Mouse (Mus musculus) hindbrain, postnatal 0 days (tissue): ENCODE results near the gene Mrpl34. TPM values are rescaled to one million over a fixed set of nuclear protein-coding genes. Genes with fewer than 3 reads are reported as not detected.

Experiments
- ATAC-seq: fragments of 200-750 bp; cut with Nextera tagmentation; 2 replicates; pipeline ENCODE4 v1.8.0; 2017; ENCODE audit warnings: mild to moderate bottlenecking, moderate TSS enrichment, moderate library complexity
- DNase-seq: peaks from one replicate; pipeline ENCODE4 v3.0.0-alpha.2; 2015; ENCODE audit warnings: low spot score
- H3K27ac ChIP-seq: fragments of 300-500 bp; sonication (generic); 2 replicates; pipeline ENCODE4 v1.5.1; 2014; ENCODE audit warnings: mild to moderate bottlenecking
- H3K27me3 ChIP-seq: fragments of 300-500 bp; sonication (generic); 2 replicates; pipeline ENCODE4 v1.6.1; 2014; ENCODE audit warnings: low read length, mixed read lengths; ENCODE audit not compliant: insufficient read depth
- H3K36me3 ChIP-seq: fragments of 300-500 bp; sonication (generic); 2 replicates; pipeline ENCODE4 v1.6.1; 2014; ENCODE audit warnings: low read length, mixed read lengths; ENCODE audit not compliant: insufficient read depth
- H3K4me1 ChIP-seq: fragments of 300-500 bp; sonication (generic); 2 replicates; pipeline ENCODE4 v1.6.1; 2014; ENCODE audit warnings: antibody characterized with exemption, low read length, mixed read lengths; ENCODE audit not compliant: insufficient read depth
- H3K4me2 ChIP-seq: fragments of 300-500 bp; sonication (generic); 2 replicates; pipeline ENCODE4 v1.6.1; 2014; ENCODE audit warnings: low read depth, mild to moderate bottlenecking, low read length, moderate library complexity, mixed read lengths
- H3K4me3 ChIP-seq: fragments of 300-500 bp; sonication (generic); 2 replicates; pipeline ENCODE4 v1.5.1; 2014; ENCODE audit warnings: low read length
- H3K9ac ChIP-seq: fragments of 300-500 bp; sonication (generic); replicated peaks from 2 replicates; pipeline ENCODE4 v1.6.1; 2014; ENCODE audit warnings: mild to moderate bottlenecking, low read length, moderate library complexity, mixed read lengths
- H3K9me3 ChIP-seq: fragments of 300-500 bp; sonication (generic); 2 replicates; pipeline ENCODE4 v1.6.1; 2016; ENCODE audit warnings: low read length, mixed read lengths
- CTCF ChIP-seq: IDR thresholded peaks from 2 replicates; pipeline ENCODE4 v1.5.1; 2016; ENCODE audit warnings: antibody characterized with exemption, control low read depth, low read depth
- WGBS: fragments of 180-500 bp; shearing (Covaris S2); extraction: QIAGEN DNeasy Blood & Tissue Kit; methylation state at CpG from one replicate; pipeline ENCODE4 v1.1.7; 2014; 5-methylcytosine and 5-hydroxymethylcytosine counted together
- polyA plus RNA-seq: library from polyadenylated mRNA; unstranded; fragments of >200 nt; fragmentation: Nextera tagmentation; extraction: Ambion mirVana; gene quantifications from 2 replicates; pipeline ENCODE4 v1.2.1, GENCODE M21; 2015
- total RNA-seq: library from RNA; depleted of rRNA; stranded (reverse); fragments of >200 nt; gene quantifications from 2 replicates; pipeline ENCODE4 v1.2.3, GENCODE M21; 2014

Mrpl34 gene
- total and polyA plus RNA-seq, 2 experiments from 2014 or later = 127 to 155 TPM

DNA sequence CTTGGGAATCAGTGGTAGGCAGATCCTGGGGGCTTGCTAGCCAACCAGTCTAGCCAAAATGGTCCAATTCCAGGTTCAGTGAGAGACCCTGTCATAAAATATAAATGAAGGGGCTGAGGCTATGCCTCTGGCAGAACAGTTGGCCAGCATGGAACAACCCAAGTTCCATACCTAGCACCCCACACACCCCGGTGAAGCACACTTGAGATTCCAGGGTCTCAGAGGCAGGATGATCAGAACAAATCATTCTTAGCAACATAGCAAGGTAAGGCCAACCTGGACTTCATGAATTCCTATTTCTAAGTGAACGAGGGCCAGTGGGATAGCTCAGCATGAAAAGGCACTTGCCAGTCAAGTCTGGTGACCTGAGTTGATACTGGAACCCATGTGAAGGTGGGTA is 2.4 kb downstream of the Mrpl34 start:
- TF ChIP-seq CTCF = no peak
- H3K9ac ChIP-seq = no peak overlapping the region
- 0 out of 2 replicates have a peak, but pooled peaks cover 6% of the 10 kb centered on the region for H3K36me3 ChIP-seq
- H3K9me3 ChIP-seq = no peaks in the 10 kb centered on the region
- no peak overlapping the region for H3K27ac ChIP-seq
- 89% methylated on average over 2 of the region's 2 CpGs for WGBS
- H3K4me1 ChIP-seq = peaks cover 6% of the 10 kb centered on the region; the same call in 1 of the 2 replicates
- H3K4me2 ChIP-seq = no peak overlapping the region
- H3K4me3 ChIP-seq = no peak overlapping the region
- no peak for ATAC-seq
- DNase-seq = no peak
- no peaks in the 10 kb centered on the region for H3K27me3 ChIP-seq

DNA sequence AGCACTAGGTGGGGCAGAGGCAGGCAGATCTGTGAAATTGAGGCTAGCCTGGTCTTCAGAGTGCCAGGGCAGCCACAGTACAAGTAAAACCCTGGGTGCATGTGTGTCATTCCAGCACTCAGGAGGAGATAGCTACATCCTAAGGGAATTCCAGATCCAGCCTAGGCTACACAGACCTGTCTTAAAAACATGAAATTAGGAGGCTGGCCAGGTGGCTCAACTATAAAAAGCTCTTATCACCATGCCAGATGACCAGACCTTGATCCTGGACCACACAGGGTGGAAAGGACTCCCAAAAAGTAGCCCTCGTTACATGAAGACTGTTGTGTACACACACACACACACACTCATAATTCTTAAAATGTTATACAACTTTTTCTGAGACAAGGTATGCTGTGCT is 3.2 kb downstream of the Mrpl34 start:
- Histone ChIP-seq H3K4me3 (no peak overlapping the region), H3K4me1 (peaks cover 6% of the 10 kb centered on the region; the same call in 1 of the 2 replicates), H3K27ac (no peak overlapping the region), H3K9ac (no peak overlapping the region), H3K9me3 (no peaks in the 10 kb centered on the region), H3K27me3 (no peaks in the 10 kb centered on the region), H3K36me3 (peaks cover 14% of the 10 kb centered on the region; the same call in 1 of the 2 replicates), H3K4me2 (no peak overlapping the region)
- DNase-seq = no peak
- no peak for ATAC-seq
- WGBS = 97% methylated on average over 1 of the region's 1 CpGs
- no peak for TF ChIP-seq CTCF

DNA sequence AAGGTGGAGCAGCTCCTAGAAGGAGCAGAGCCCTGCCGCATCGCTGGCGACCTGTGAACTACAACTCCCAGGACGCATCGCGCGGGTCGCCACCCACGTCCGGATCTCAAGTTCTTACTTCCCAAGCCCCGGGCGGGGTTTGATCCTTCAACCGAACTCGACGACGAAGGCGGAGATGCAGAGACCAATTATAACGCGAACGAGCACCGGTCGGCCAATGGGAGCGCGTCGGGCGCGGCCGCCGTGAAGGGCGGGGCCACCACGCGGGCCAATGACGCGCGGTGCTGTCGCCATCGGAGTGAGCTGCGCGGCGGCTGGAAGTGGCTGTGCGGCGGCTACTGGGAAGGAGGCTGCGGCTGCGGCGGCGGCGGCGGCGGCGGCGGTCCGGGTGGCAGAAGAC is 4.2 kb downstream of the Mrpl34 start, which contains the start of gene Dda1:
Dda1 (plus strand) TSS at position 284 of the 400 bp plus-strand sequence.
- DNase-seq = peak; percentile 100
- TF ChIP-seq CTCF = no peak
- WGBS = under 1% methylated on average over 36 of the region's 52 CpGs
- Histone ChIP-seq H3K36me3 (peaks cover 22% of the 10 kb centered on the region; the same call in 1 of the 2 replicates), H3K4me1 (peaks cover 4% of the 10 kb centered on the region; the same call in 1 of the 2 replicates), H3K4me3 (peak within 1 kb of the TSS; percentile 73), H3K27me3 (no peaks in the 10 kb centered on the region), H3K9ac (peak within 1 kb of the TSS; percentile 73), H3K9me3 (no peaks in the 10 kb centered on the region), H3K27ac (peak within 1 kb of the TSS; percentile 80), H3K4me2 (peak within 1 kb of the TSS; percentile 81)
- peak; percentile 90 for ATAC-seq

DNA sequence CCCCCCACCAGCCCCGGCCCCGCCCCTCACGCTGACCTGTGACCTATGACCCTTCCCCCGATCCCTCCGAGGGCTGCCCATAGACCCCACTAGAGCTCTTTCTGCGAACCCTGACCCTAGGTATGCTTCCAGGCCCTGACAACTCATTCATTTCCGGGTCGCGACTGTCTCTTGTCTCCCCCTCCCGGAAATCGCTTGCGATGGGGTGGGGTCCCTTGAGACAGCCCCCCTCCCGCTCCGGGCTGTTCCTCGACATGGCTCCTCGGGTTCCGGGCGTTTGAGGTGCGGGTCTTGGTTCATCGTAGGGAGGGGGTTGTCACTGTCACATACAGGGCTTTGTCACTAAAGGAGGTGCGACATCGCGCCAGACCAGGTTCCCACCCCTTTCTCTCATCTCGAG is 4.7 kb downstream of the Mrpl34 start:
- no peaks in the 10 kb centered on the region for H3K4me1 ChIP-seq
- H3K4me2 ChIP-seq = peak overlapping the region; percentile 81
- H3K9me3 ChIP-seq = no peaks in the 10 kb centered on the region
- no peaks in the 10 kb centered on the region for H3K27me3 ChIP-seq
- peak overlapping the region; percentile 80 for H3K27ac ChIP-seq
- peaks cover 27% of the 10 kb centered on the region; the same call in 1 of the 2 replicates for H3K36me3 ChIP-seq
- TF ChIP-seq CTCF = 0 out of 2 replicates have a peak, but pooled peaks have one; percentile 6
- H3K9ac ChIP-seq = peak overlapping the region; percentile 73
- H3K4me3 ChIP-seq = peak overlapping the region; percentile 73
- DNase-seq (peak; percentile 85), ATAC-seq (peak; percentile 41)
- whole genome bisulfite sequencing = 3% methylated on average over 23 of the region's 24 CpGs

DNA sequence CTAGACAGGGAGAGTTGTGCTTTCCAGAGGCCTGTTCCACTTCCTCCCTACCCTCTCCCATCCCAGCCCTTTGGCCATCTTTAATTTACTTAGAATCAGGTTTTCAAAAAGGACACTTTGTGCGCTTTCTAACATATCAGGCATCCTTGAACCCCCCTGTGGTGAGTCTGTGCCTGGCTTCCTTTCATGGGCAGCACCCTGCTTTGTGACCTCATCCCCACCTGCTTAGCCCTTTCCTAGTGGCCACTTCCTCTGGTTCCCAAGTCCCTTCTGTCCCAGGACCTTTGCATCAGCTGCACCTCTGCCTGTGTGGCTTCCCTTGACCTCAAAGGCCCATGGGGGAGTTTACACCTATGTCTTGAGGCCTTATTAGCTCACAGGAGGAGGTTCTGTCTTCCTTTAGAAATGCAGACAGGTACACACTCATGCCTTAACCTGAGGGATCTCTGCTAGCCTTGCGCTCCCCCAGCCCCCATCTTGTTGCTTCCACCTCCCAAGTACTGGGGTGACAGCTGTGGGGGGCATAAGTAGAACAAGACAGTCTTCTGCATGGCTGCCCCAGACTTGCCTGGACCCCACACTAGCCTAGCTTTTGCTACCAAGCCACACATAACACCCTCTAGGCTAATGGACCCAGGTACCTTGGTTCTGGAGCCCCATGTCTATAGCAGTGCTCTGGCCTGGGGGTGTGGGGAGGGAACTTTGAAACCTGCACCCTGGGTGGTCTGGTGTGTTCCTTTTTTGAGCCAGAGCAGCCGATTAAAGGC is 5.6 kb downstream of the Mrpl34 start:
- ATAC-seq (no peak), DNase-seq (no peak)
- peak overlapping the region; percentile 73 for H3K9ac ChIP-seq
- no peaks in the 10 kb centered on the region for H3K9me3 ChIP-seq
- no peaks in the 10 kb centered on the region for H3K27me3 ChIP-seq
- H3K36me3 ChIP-seq = peaks cover 34% of the 10 kb centered on the region
- H3K4me3 ChIP-seq = peak overlapping the region; percentile 73
- 76% methylated on average over 3 of the region's 3 CpGs for WGBS
- H3K4me1 ChIP-seq = no peaks in the 10 kb centered on the region
- H3K27ac ChIP-seq = peak overlapping the region; percentile 80; the same call in 1 of the 2 replicates
- TF ChIP-seq CTCF = no peak
- H3K4me2 ChIP-seq = peak overlapping the region; percentile 81

DNA sequence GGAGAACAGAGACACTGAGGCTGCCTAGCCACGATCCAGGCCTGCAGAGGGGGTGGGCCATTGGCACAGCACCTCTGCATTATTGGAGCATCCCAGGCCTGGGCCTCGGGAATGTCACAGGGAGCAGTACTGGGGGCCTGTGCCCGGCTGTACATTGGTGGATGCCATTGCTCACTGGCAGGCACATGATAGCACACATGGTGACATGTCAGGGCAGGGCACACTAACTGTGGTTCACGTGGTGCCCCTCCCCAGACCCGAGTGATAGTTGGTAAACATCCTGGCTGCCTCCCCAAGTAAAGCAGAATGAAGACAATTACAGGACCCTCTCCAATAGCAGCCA is 6.1 kb downstream of the Mrpl34 start:
- Histone ChIP-seq H3K27ac (no peak overlapping the region), H3K4me1 (no peaks in the 10 kb centered on the region), H3K27me3 (no peaks in the 10 kb centered on the region), H3K9ac (no peak overlapping the region), H3K4me3 (no peak overlapping the region), H3K9me3 (no peaks in the 10 kb centered on the region), H3K36me3 (peaks cover 34% of the 10 kb centered on the region), H3K4me2 (no peak overlapping the region)
- TF ChIP-seq CTCF = no peak
- WGBS = 79% methylated on average over 5 of the region's 5 CpGs
- ATAC-seq = no peak
- DNase-seq = no peak

DNA sequence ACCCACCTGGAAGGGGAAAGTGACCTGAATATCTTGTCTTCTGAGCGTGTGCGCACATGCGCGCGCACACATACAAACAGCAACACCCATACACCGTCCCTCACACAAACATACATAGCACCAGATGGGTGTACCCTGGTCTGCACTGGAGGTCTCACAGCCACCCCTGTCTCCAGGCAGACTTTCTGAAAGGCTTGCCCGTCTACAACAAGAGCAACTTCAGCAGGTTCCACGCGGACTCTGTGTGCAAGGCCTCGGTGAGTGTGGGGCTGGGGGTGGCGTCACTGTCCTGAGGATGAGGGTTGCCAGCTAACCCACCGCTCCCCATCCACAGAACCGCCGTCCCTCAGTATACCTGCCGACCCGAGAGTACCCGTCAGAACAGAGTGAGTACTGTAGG is 7.1 kb downstream of the Mrpl34 start:
- no peak overlapping the region for H3K4me3 ChIP-seq
- DNase-seq (no peak), ATAC-seq (no peak)
- H3K27ac ChIP-seq = no peak overlapping the region
- no peak overlapping the region for H3K9ac ChIP-seq
- peaks cover 34% of the 10 kb centered on the region for H3K36me3 ChIP-seq
- H3K9me3 ChIP-seq = no peaks in the 10 kb centered on the region
- no peak overlapping the region for H3K4me2 ChIP-seq
- H3K4me1 ChIP-seq = no peaks in the 10 kb centered on the region
- no peaks in the 10 kb centered on the region for H3K27me3 ChIP-seq
- WGBS = 94% methylated on average over 17 of the region's 17 CpGs
- TF ChIP-seq CTCF = no peak
